Mouse (Mus musculus): ENCODE measurements around the gene Galnt18. TPM values are rescaled to one million over a fixed set of nuclear protein-coding genes. Genes with fewer than 3 reads are reported as not detected.

The Galnt18 gene
- polyA plus RNA-seq, 1 experiment from 2014 or later: 7.8 TPM

- Histone ChIP-seq H3K36me3 (ENCODE audit: control insufficient read depth, insufficient read depth) (no peaks in the 10 kb centered on the region), H3K9ac (ENCODE audit: low read depth, low read length) (no peak overlapping the region), H3K9me3 (ENCODE audit: control insufficient read depth) (no peaks in the 10 kb centered on the region), H3K4me2 (replicated peaks; ENCODE audit: low read depth) (no peak overlapping the region), H3K4me1 (replicated peaks; ENCODE audit: control insufficient read depth, insufficient read depth, low read length) (no peaks in the 10 kb centered on the region), H3K4me3 (ENCODE audit: low read depth, low read length) (no peak overlapping the region), H3K27me3 (replicated peaks; ENCODE audit: control insufficient read depth, insufficient read depth, low read length) (no peaks in the 10 kb centered on the region), H3K27ac (ENCODE audit: low read depth, low read length) (no peak overlapping the region)
- 51% methylated on average over 4 of the region's 4 CpGs for WGBS
- ATAC-seq: no peak
- no peak for TF ChIP-seq CTCF (IDR thresholded peaks at IDR 0.05; ENCODE audit: low read depth)
Observed at GRCm38 (mm10) chr7:111588291-111588781, 191.4 kb downstream of the Galnt18 start.

GRCm38 (mm10) chr7:111580547-111580946 lies 199.2 kb downstream of the Galnt18 start:
- ATAC-seq: no peak
- WGBS: 75% methylated on average over 6 of the region's 6 CpGs
- H3K27ac ChIP-seq (ENCODE audit: low read depth, low read length): no peak overlapping the region
- no peaks in the 10 kb centered on the region for H3K4me1 ChIP-seq (replicated peaks; ENCODE audit: control insufficient read depth, insufficient read depth, low read length)
- no peak overlapping the region for H3K4me2 ChIP-seq (replicated peaks; ENCODE audit: low read depth)
- H3K36me3 ChIP-seq (ENCODE audit: control insufficient read depth, insufficient read depth): no peaks in the 10 kb centered on the region
- H3K27me3 ChIP-seq (replicated peaks; ENCODE audit: control insufficient read depth, insufficient read depth, low read length): no peaks in the 10 kb centered on the region
- H3K4me3 ChIP-seq (ENCODE audit: low read depth, low read length): no peak overlapping the region
- H3K9me3 ChIP-seq (ENCODE audit: control insufficient read depth): no peaks in the 10 kb centered on the region
- no peak for TF ChIP-seq CTCF (IDR thresholded peaks at IDR 0.05; ENCODE audit: low read depth)
- no peak overlapping the region for H3K9ac ChIP-seq (ENCODE audit: low read depth, low read length)

GRCm38 (mm10) chr7:111575096-111575495 lies 204.7 kb downstream of the Galnt18 start:
- Histone ChIP-seq H3K9me3 (ENCODE audit: control insufficient read depth) (no peaks in the 10 kb centered on the region), H3K9ac (ENCODE audit: low read depth, low read length) (no peak overlapping the region), H3K4me1 (replicated peaks; ENCODE audit: control insufficient read depth, insufficient read depth, low read length) (no peaks in the 10 kb centered on the region), H3K27me3 (replicated peaks; ENCODE audit: control insufficient read depth, insufficient read depth, low read length) (no peaks in the 10 kb centered on the region), H3K4me3 (ENCODE audit: low read depth, low read length) (no peak overlapping the region), H3K27ac (ENCODE audit: low read depth, low read length) (no peak overlapping the region), H3K36me3 (ENCODE audit: control insufficient read depth, insufficient read depth) (no peaks in the 10 kb centered on the region), H3K4me2 (replicated peaks; ENCODE audit: low read depth) (no peak overlapping the region)
- 58% methylated on average over 2 of the region's 2 CpGs for WGBS
- TF ChIP-seq CTCF (IDR thresholded peaks at IDR 0.05; ENCODE audit: low read depth): no peak
- ATAC-seq: no peak

DNA sequence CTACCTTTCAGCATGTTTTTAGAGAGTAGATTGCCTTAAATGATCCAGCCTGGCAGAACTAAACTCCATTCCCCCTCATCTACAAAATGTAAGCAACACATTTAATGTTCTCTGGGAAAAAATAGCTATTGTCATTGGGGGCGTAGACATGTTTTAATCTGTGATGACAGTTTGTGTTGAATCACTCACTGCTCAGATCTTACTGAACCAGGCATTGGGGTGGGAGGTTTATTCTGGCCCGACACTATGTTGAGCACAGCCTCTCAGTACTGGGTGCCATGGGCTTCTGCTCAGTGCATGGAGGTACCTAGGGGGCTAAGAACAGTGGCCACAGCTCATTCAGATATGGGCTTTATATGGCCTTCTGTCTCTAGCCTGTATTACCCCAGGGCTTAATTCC lies 207.4 kb downstream of the Galnt18 start:
- 89% methylated on average over 2 of the region's 2 CpGs for WGBS
- no peak overlapping the region for H3K4me3 ChIP-seq (ENCODE audit: low read depth, low read length)
- no peak for ATAC-seq

DNA sequence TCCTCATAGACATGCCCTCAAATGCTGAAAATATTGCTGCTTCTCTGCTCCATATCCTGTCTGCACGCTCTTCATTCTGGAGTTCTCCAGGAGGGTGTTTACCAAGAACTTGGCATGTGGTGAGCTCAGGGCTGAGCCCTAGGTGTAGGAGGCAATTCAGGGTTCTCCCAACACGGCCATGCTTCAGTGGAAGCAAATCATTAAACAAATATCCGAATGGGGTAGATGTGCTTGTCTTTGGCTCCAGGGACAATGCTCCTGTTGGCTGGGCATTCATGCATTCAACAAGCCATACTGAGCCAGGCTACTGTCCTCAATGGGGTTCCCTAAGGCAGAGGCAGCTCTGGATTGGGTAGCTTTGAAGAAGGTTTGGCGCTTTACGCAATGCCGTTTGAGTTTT lies 212.9 kb downstream of the Galnt18 start:
- Histone ChIP-seq H3K4me1 (replicated peaks; ENCODE audit: control insufficient read depth, insufficient read depth, low read length) (no peaks in the 10 kb centered on the region), H3K27ac (ENCODE audit: low read depth, low read length) (no peak overlapping the region), H3K36me3 (ENCODE audit: control insufficient read depth, insufficient read depth) (no peaks in the 10 kb centered on the region), H3K4me2 (replicated peaks; ENCODE audit: low read depth) (no peak overlapping the region), H3K4me3 (ENCODE audit: low read depth, low read length) (no peak overlapping the region), H3K9me3 (ENCODE audit: control insufficient read depth) (no peaks in the 10 kb centered on the region), H3K9ac (ENCODE audit: low read depth, low read length) (no peak overlapping the region), H3K27me3 (replicated peaks; ENCODE audit: control insufficient read depth, insufficient read depth, low read length) (no peaks in the 10 kb centered on the region)
- ATAC-seq: no peak
- no peak for TF ChIP-seq CTCF (IDR thresholded peaks at IDR 0.05; ENCODE audit: low read depth)
- 81% methylated on average over 6 of the region's 6 CpGs for WGBS

More for the DNA sequence above, 207.4 kb downstream of the Galnt18 start:
- Histone ChIP-seq H3K4me2 (replicated peaks; ENCODE audit: low read depth) (no peak overlapping the region), H3K4me1 (replicated peaks; ENCODE audit: control insufficient read depth, insufficient read depth, low read length) (no peaks in the 10 kb centered on the region), H3K27ac (ENCODE audit: low read depth, low read length) (no peak overlapping the region), H3K36me3 (ENCODE audit: control insufficient read depth, insufficient read depth) (no peaks in the 10 kb centered on the region), H3K9me3 (ENCODE audit: control insufficient read depth) (no peaks in the 10 kb centered on the region), H3K27me3 (replicated peaks; ENCODE audit: control insufficient read depth, insufficient read depth, low read length) (no peaks in the 10 kb centered on the region), H3K9ac (ENCODE audit: low read depth, low read length) (no peak overlapping the region)
- TF ChIP-seq CTCF (IDR thresholded peaks at IDR 0.05; ENCODE audit: low read depth): no peak

GRCm38 (mm10) chr7:111563316-111564110 lies 216.3 kb downstream of the Galnt18 start:
- no peak for TF ChIP-seq CTCF (IDR thresholded peaks at IDR 0.05; ENCODE audit: low read depth)
- WGBS: 79% methylated on average over 9 of the region's 9 CpGs
- H3K4me2 ChIP-seq (replicated peaks; ENCODE audit: low read depth): no peak overlapping the region
- H3K4me3 ChIP-seq (ENCODE audit: low read depth, low read length): no peak overlapping the region
- ATAC-seq: no peak
- H3K4me1 ChIP-seq (replicated peaks; ENCODE audit: control insufficient read depth, insufficient read depth, low read length): no peaks in the 10 kb centered on the region
- no peaks in the 10 kb centered on the region for H3K36me3 ChIP-seq (ENCODE audit: control insufficient read depth, insufficient read depth)
- H3K27me3 ChIP-seq (replicated peaks; ENCODE audit: control insufficient read depth, insufficient read depth, low read length): no peaks in the 10 kb centered on the region
- no peak overlapping the region for H3K27ac ChIP-seq (ENCODE audit: low read depth, low read length)
- H3K9me3 ChIP-seq (ENCODE audit: control insufficient read depth): peaks cover 8% of the 10 kb centered on the region; the same call in 1 of the 2 replicates
- no peak overlapping the region for H3K9ac ChIP-seq (ENCODE audit: low read depth, low read length)

All from intestine, postnatal 0 days (tissue).